Mouse (Mus musculus) right cerebral cortex, postnatal 14 days (tissue): Measurements from ENCODE around the gene Lsamp.
A peak's percentile ranks its signal among the peaks of the same experiment; 100 is the strongest.

Source experiments
- DNase-seq: peaks from one replicate; pipeline ENCODE4 v3.0.0; 2022

Lsamp gene

GRCm38 (mm10) chr16:40692292-40692691, 708.1 kb downstream of the Lsamp start:
- DNase-seq = no peak

DNA sequence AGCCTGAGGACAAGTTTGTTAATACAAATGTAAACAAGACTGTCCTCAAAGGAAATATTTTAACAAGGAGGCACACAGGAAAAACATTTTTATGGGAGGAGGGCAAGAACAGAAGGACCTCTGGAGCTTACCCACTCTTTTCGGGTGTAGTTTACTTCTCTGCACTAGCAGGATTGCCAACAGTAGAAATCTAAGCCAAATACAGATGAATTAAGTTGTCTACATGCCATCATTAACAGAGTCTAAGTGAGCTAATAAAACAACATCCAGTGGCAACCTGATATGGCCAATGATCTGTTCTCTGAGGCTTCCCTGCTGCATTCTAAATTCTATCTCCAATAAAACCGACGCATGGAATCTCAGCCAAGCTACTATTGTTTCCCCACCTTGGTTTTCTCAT, 713.1 kb downstream of the Lsamp start:
- no peak for DNase-seq

- no peak for DNase-seq
Measured at GRCm38 (mm10) chr16:40708558-40708957, 724.4 kb downstream of the Lsamp start.

- DNase-seq = no peak
Measured at GRCm38 (mm10) chr16:40709574-40709973, 725.4 kb downstream of the Lsamp start.

GRCm38 (mm10) chr16:40710068-40710467, 725.9 kb downstream of the Lsamp start:
- DNase-seq = no peak

- DNase-seq = no peak
Measured at GRCm38 (mm10) chr16:40710491-40710890, 726.3 kb downstream of the Lsamp start.

- no peak for DNase-seq
Measured at GRCm38 (mm10) chr16:40713725-40714124, 729.6 kb downstream of the Lsamp start.

GRCm38 (mm10) chr16:40739015-40739414, 754.9 kb downstream of the Lsamp start:
- peak; percentile 69 for DNase-seq

DNA sequence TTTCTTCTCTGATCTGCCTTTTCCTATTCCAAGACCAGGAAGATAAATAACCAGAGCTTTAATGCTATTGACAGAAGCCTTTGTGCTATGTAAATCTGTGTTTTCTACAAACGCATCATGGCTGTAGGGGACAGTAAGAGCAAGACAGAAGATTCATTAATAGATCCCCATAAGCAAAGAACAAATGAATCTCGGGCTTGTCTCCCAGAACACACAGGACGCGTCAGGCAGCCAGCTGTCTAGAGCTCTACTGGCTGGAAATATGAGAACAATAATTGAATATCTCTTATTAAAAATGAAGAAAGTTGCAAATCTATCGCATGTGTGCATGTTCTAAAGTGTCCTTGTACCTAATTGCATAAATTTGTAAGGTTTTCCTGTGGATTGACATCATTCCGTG, 755.6 kb downstream of the Lsamp start:
- DNase-seq = no peak

- no peak for DNase-seq
Measured at GRCm38 (mm10) chr16:40740273-40740672, 756.1 kb downstream of the Lsamp start.

GRCm38 (mm10) chr16:40827191-40827590, 843.0 kb downstream of the Lsamp start:
- DNase-seq = no peak

DNA sequence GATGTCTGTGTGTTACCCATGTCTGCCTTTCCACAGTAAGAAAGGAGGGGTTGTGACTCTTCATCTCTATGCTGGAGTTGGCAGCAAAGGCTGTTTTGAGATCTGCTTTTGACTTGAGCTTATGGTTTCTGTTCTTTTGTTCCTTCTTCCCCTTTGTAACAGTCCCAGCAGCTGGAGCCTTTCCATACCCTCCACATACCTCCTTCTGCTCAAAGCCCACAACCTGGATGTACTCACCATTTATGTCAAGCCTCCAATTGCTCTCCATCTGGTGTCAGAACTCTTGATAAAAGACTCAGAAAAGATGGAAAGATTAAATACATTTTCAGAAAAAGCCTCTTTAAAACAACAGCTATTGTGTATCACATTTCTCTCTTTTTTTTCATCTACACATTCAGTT, 847.4 kb downstream of the Lsamp start:
- DNase-seq = no peak

DNA sequence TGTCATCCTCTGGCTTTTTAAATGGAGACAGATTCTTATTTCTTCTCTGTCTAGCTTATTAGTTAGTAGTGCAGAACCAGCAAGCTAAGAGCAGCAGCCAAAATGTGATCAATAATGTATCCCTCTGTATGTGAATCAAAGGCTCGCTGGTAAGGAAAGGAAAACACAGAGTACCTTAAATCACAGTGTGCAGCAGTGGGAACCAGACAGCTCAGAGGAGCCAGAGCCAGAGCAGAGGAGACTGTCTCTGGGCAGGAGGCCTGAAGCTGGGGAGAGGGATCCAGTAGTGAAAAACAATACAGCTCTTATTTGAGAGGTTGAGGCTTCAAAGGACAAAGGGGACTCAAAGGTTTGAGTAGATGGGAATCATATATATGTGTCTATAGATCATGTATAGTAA, 857.6 kb downstream of the Lsamp start:
- DNase-seq = no peak

- no peak for DNase-seq
Measured at GRCm38 (mm10) chr16:40866733-40867132, 882.6 kb downstream of the Lsamp start.

DNA sequence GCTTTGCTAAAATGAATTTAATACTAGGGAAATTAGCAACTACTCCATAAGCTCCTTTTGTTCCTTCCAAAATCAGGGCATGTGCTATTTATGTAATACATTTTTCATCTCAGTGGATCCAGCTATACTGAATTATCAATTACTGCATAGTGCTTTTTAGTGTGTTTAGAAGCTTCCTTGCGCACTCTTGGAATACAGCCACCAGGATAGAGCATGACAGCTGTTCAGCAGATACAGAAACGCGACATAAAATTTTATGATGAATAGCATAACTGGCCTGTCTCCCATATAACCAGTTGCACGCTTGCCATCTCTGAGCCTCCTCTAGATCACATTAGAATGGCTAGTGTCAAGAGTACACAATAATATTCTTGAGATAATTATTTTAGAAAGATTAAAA, 894.1 kb downstream of the Lsamp start:
- DNase-seq = no peak

GRCm38 (mm10) chr16:40881942-40882341, 897.8 kb downstream of the Lsamp start:
- DNase-seq = no peak

DNA sequence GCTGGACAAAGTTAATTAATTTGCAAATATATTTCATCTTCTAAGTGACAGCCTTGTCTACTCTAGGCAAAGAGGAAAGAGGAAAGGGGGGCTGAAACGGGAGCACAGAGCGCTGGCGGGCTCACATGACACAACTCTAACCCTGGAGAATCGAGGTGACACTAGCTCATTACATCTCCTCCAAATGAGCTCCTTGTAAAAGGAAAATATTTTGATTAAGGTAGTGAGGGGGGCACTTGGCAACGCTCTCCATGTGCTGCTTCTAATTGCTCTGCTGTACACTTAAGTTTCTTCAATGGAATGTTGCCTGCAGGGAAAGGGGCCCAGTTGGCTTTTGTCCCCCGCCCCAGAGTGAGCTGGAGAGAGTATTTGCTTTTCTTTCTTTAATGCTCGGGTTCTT, 907.2 kb downstream of the Lsamp start:
- DNase-seq = no peak

GRCm38 (mm10) chr16:40897768-40898327, 913.7 kb downstream of the Lsamp start:
- no peak for DNase-seq

- DNase-seq = no peak
Measured at GRCm38 (mm10) chr16:40907892-40908291, 923.7 kb downstream of the Lsamp start.

DNA sequence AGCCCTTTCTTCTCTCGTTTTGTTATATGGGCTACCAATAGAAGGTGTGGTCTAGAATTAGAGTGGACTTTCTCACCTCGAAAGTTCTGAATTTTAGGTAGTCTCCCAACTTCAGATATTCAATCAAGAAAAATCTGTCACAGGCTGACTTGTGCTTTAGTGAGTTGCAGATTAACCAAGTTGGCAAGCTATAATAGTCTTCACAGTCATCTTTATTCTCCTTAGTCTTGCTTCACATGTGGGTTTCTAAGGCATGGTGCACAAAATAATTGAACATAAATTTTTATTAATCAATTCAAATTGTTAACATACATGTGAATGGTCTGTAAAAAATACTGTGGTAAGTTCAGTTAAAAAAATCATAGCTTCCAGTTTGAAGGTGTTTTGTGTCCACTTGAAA, 930.0 kb downstream of the Lsamp start:
- DNase-seq = no peak

DNA sequence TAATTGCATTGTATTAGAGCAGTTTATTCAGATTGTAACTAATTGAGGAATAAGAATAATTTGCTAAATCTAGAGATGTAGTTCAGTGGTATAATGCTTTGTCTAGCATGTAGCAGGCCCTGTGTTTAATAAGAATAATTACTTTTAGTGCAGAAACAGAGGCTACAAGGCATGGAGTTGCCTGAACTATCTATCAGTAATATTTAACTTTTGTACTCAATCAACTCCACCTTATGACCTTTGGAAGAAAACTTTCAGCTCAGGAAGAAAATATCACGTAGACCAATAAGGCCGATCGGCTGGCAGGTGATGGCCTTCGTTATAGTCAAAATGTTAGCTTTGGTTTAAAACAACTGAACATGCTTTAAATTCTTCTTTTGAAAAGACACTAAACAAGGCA, 946.4 kb downstream of the Lsamp start:
- DNase-seq = no peak

GRCm38 (mm10) chr16:40942266-40942665, 958.1 kb downstream of the Lsamp start:
- DNase-seq = no peak

DNA sequence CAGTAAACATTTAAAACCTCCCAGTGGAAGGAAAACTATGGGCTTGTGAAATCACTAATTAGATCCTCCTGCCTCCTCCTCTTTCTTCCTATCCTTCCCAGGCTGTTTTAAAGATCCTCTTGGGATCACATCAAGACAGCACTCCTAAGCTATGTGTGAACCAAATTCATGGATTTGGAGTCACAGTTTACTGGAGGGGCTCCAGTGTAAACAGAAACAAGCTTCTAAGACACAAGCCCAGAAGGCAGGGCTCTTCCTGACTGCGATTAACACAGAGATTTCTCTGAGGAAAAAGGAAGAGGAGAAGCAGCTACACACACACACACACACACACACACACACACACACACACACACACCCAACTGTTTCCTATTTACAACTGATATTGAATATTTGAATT, 961.7 kb downstream of the Lsamp start:
- DNase-seq = no peak

- DNase-seq = no peak
Measured at GRCm38 (mm10) chr16:40948013-40948412, 963.9 kb downstream of the Lsamp start.

GRCm38 (mm10) chr16:40959211-40959610, 975.0 kb downstream of the Lsamp start:
- DNase-seq = no peak

DNA sequence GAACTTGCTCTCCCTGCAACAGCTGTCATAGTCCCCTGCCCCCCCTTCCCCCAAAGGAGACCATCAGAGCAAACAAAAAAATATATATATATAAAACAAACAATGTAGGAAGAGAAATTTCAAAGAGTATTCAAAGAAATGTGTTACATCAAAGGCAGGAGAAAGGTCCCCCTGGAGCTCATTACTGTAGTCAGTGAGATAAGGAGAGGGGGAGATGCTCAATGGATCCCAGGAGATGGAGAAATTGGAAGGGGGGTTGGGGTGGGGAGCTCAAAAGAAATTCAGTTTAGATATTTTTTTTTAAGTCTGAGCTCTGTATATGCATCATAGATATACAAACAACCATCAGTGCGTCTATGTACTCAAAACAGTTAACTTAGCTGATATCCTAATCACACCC, 976.4 kb downstream of the Lsamp start:
- DNase-seq = no peak
